Mouse (Mus musculus): ENCODE measurements around the gene Nfxl1.

- 0 out of 2 replicates have a peak, but pooled peaks have one; percentile 28 for TF ChIP-seq POLR2A (IDR thresholded peaks at IDR 0.05; ENCODE audit: insufficient read depth, low read depth, low read length)
- TF ChIP-seq CTCF (IDR thresholded peaks at IDR 0.05) = no peak
Measured at GRCm38 (mm10) chr5:72498271-72498670, 61.2 kb downstream of the Nfxl1 start.

All from heart, adult 2 months (tissue).